Mouse (Mus musculus) ES-Bruce4 (cell line): ENCODE results near the gene Daglb. TPM values are rescaled to one million over a fixed set of nuclear protein-coding genes. Genes with fewer than 3 reads are reported as not detected.

Experiments
- H3K27ac ChIP-seq: 2 replicates; pipeline ENCODE4 v1.5.1; 2012; ENCODE audit warnings: low read length, inconsistent platforms; ENCODE audit not compliant: insufficient read depth
- H3K27me3 ChIP-seq: 2 replicates; pipeline ENCODE4 v1.6.1; 2012; ENCODE audit warnings: mild to moderate bottlenecking, low read length, inconsistent platforms; ENCODE audit not compliant: control insufficient read depth, poor library complexity, insufficient read depth, severe bottlenecking
- H3K36me3 ChIP-seq: 2 replicates; pipeline ENCODE4 v1.6.1; 2012; ENCODE audit warnings: inconsistent platforms, mild to moderate bottlenecking, low read length, moderate library complexity; ENCODE audit not compliant: control insufficient read depth, poor library complexity, insufficient read depth, severe bottlenecking
- H3K4me1 ChIP-seq: one replicate; pipeline ENCODE4 v1.8.1; 2011; ENCODE audit warnings: low read length; ENCODE audit not compliant: control insufficient read depth, insufficient read depth
- H3K4me3 ChIP-seq: 2 replicates; pipeline ENCODE4 v1.5.1; 2011; ENCODE audit warnings: low read depth, mild to moderate bottlenecking, low read length
- H3K9ac ChIP-seq: 2 replicates; pipeline ENCODE4 v1.6.1; 2012; ENCODE audit warnings: low read depth, mild to moderate bottlenecking, inconsistent platforms; ENCODE audit not compliant: poor library complexity, severe bottlenecking
- H3K9me3 ChIP-seq: replicated peaks from 2 replicates; pipeline ENCODE4 v1.6.1; 2012; ENCODE audit warnings: mild to moderate bottlenecking, low read length, inconsistent platforms; ENCODE audit not compliant: control insufficient read depth, poor library complexity, insufficient read depth, severe bottlenecking
- CTCF ChIP-seq: IDR thresholded peaks from one replicate; pipeline ENCODE4 v1.8.1; 2011; ENCODE audit warnings: low read depth, low read length
- EP300 ChIP-seq: IDR thresholded peaks from 2 replicates; pipeline ENCODE4 v1.6.1; 2011; ENCODE audit warnings: low read depth, low read length; ENCODE audit not compliant: insufficient read depth
- POLR2A ChIP-seq: IDR thresholded peaks from one replicate; pipeline ENCODE4 v1.8.1; 2011; ENCODE audit warnings: low read length; ENCODE audit not compliant: insufficient read depth
- polyA plus RNA-seq: library from polyadenylated mRNA; stranded (reverse); fragments of >200 nt; gene quantifications from 2 replicates; pipeline ENCODE4 v1.2.4, GENCODE M21; 2011; ENCODE audit warnings: low read depth; ENCODE audit not compliant: missing spikeins, insufficient read depth, insufficient read length

Gene Daglb
- polyA plus RNA-seq, 1 experiment: 3.1 TPM

GRCm38 (mm10) chr5:143517005-143517404 is 52.6 kb downstream of the Daglb start:
- Histone ChIP-seq H3K27ac (no peak overlapping the region), H3K9me3 (no peaks in the 10 kb centered on the region), H3K4me3 (no peak overlapping the region), H3K27me3 (no peaks in the 10 kb centered on the region), H3K4me1 (peaks cover 1% of the 10 kb centered on the region), H3K9ac (no peak overlapping the region), H3K36me3 (peaks cover 21% of the 10 kb centered on the region)
- TF ChIP-seq CTCF (no peak), POLR2A (no peak), EP300 (no peak)

GRCm38 (mm10) chr5:143517436-143517835 is 53.1 kb downstream of the Daglb start:
- H3K4me3 ChIP-seq: no peak overlapping the region
- no peak overlapping the region for H3K9ac ChIP-seq
- H3K9me3 ChIP-seq: no peaks in the 10 kb centered on the region
- H3K36me3 ChIP-seq: peaks cover 21% of the 10 kb centered on the region
- H3K4me1 ChIP-seq: peaks cover 1% of the 10 kb centered on the region
- no peak for TF ChIP-seq CTCF
- no peak overlapping the region for H3K27ac ChIP-seq
- no peaks in the 10 kb centered on the region for H3K27me3 ChIP-seq

GRCm38 (mm10) chr5:143518045-143518591 is 53.7 kb downstream of the Daglb start:
- H3K27ac ChIP-seq: no peak overlapping the region
- H3K9me3 ChIP-seq: no peaks in the 10 kb centered on the region
- peaks cover 1% of the 10 kb centered on the region for H3K4me1 ChIP-seq
- H3K27me3 ChIP-seq: no peaks in the 10 kb centered on the region
- H3K9ac ChIP-seq: no peak overlapping the region
- H3K36me3 ChIP-seq: peaks cover 18% of the 10 kb centered on the region
- TF ChIP-seq EP300: no peak
- no peak for TF ChIP-seq POLR2A
- no peak for TF ChIP-seq CTCF
- no peak overlapping the region for H3K4me3 ChIP-seq

- Histone ChIP-seq H3K9me3 (no peaks in the 10 kb centered on the region), H3K4me3 (no peak overlapping the region), H3K9ac (no peak overlapping the region), H3K36me3 (peaks cover 4% of the 10 kb centered on the region; the same call in 1 of the 2 replicates), H3K27ac (no peak overlapping the region), H3K4me1 (peaks cover 1% of the 10 kb centered on the region), H3K27me3 (no peaks in the 10 kb centered on the region)
- TF ChIP-seq POLR2A: no peak
These were observed 56.0 kb downstream of the Daglb start for GRCm38 (mm10) chr5:143520415-143520814.

GRCm38 (mm10) chr5:143522882-143523281 is 58.5 kb downstream of the Daglb start:
- no peak overlapping the region for H3K4me3 ChIP-seq
- TF ChIP-seq POLR2A: no peak
- no peak for TF ChIP-seq EP300
- TF ChIP-seq CTCF: no peak
- no peaks in the 10 kb centered on the region for H3K36me3 ChIP-seq
- no peaks in the 10 kb centered on the region for H3K27me3 ChIP-seq
- peaks cover 1% of the 10 kb centered on the region for H3K4me1 ChIP-seq
- H3K27ac ChIP-seq: no peak overlapping the region
- no peaks in the 10 kb centered on the region for H3K9me3 ChIP-seq
- no peak overlapping the region for H3K9ac ChIP-seq

- Histone ChIP-seq H3K9me3 (no peaks in the 10 kb centered on the region), H3K9ac (no peak overlapping the region), H3K4me1 (no peaks in the 10 kb centered on the region), H3K36me3 (no peaks in the 10 kb centered on the region), H3K27ac (no peak overlapping the region), H3K4me3 (no peak overlapping the region), H3K27me3 (no peaks in the 10 kb centered on the region)
- TF ChIP-seq CTCF (no peak), EP300 (no peak), POLR2A (no peak)
These were observed 61.3 kb downstream of the Daglb start for GRCm38 (mm10) chr5:143525454-143526225.
